Mouse (Mus musculus) spleen, adult 12 weeks (tissue): ENCODE measurements around the gene Gm5935.
"Not testable (repeated sequence)": the region's sequence is repeated elsewhere in the genome, so short reads cannot be mapped to it uniquely, and the experiment has no call there.

Experiments
- DNase-seq: peaks from one replicate; pipeline ENCODE4 v3.0.0; 2022; ENCODE audit warnings: low spot score

Gm5935 gene

GRCm38 (mm10) chrX:24775064-24775463 lies at the start of gene Gm5935:
Gm5935 (minus strand) TSS chrX:24775164.
- DNase-seq: not testable (repeated sequence)
